Mouse (Mus musculus) kidney, postnatal 14 days (tissue): ENCODE measurements around the gene Lkaaear1.

Experiments
- DNase-seq: peaks from one replicate; pipeline ENCODE4 v3.0.0; 2022; ENCODE audit warnings: mixed read lengths

Gene Lkaaear1

GRCm38 (mm10) chr2:181681978-181682377 is 16.3 kb downstream of the Lkaaear1 start:
- no peak for DNase-seq

GRCm38 (mm10) chr2:181680716-181681117 is 17.5 kb downstream of the Lkaaear1 start:
- DNase-seq = peak; percentile 21

- DNase-seq = peak; percentile 88
Measured at GRCm38 (mm10) chr2:181679951-181680715, 18.1 kb downstream of the Lkaaear1 start, which contains the start of gene Tcea2. Tcea2 (plus strand) TSS chr2:181680310.

- DNase-seq = peak; percentile 90
Measured at GRCm38 (mm10) chr2:181678780-181679179, 19.5 kb downstream of the Lkaaear1 start.

GRCm38 (mm10) chr2:181677755-181678098 is 20.5 kb downstream of the Lkaaear1 start:
- DNase-seq = peak; percentile 69

- peak; percentile 71 for DNase-seq
Measured at GRCm38 (mm10) chr2:181677096-181677754, 21.0 kb downstream of the Lkaaear1 start.

GRCm38 (mm10) chr2:181676424-181676823 is 21.8 kb downstream of the Lkaaear1 start:
- peak; percentile 48 for DNase-seq

GRCm38 (mm10) chr2:181675454-181675853 is 22.8 kb downstream of the Lkaaear1 start:
- DNase-seq = peak; percentile 86

GRCm38 (mm10) chr2:181674934-181675333 is 23.3 kb downstream of the Lkaaear1 start:
- DNase-seq = no peak

- peak; percentile 15 for DNase-seq
Measured at GRCm38 (mm10) chr2:181673501-181673900, 24.7 kb downstream of the Lkaaear1 start.

GRCm38 (mm10) chr2:181671984-181672383 is 26.3 kb downstream of the Lkaaear1 start:
- DNase-seq = no peak

GRCm38 (mm10) chr2:181671326-181671725 is 26.9 kb downstream of the Lkaaear1 start, which contains the start of gene Sox18:
Sox18 (minus strand) TSS chr2:181671640.
- DNase-seq = peak; percentile 81

- no peak for DNase-seq
Measured at GRCm38 (mm10) chr2:181670913-181671311, 27.3 kb downstream of the Lkaaear1 start.

- peak; percentile 36 for DNase-seq
Measured at GRCm38 (mm10) chr2:181670285-181670912, 27.8 kb downstream of the Lkaaear1 start.

- DNase-seq = peak; percentile 79
Measured at GRCm38 (mm10) chr2:181663298-181663630, 35.0 kb downstream of the Lkaaear1 start.

- DNase-seq = peak; percentile 69
Measured at GRCm38 (mm10) chr2:181662620-181663297, 35.5 kb downstream of the Lkaaear1 start.

GRCm38 (mm10) chr2:181659609-181660055 is 38.6 kb downstream of the Lkaaear1 start:
- peak; percentile 92 for DNase-seq

- peak; percentile 80 for DNase-seq
Measured at GRCm38 (mm10) chr2:181658930-181659555, 39.2 kb downstream of the Lkaaear1 start.

- no peak for DNase-seq
Measured at GRCm38 (mm10) chr2:181658528-181658927, 39.7 kb downstream of the Lkaaear1 start.

GRCm38 (mm10) chr2:181657441-181657840 is 40.8 kb downstream of the Lkaaear1 start:
- no peak for DNase-seq

- no peak for DNase-seq
Measured at GRCm38 (mm10) chr2:181656734-181657133, 41.5 kb downstream of the Lkaaear1 start, which contains the start of gene Gm29797. Gm29797 (plus strand) TSS chr2:181657034.

GRCm38 (mm10) chr2:181653523-181653922 is 44.7 kb downstream of the Lkaaear1 start:
- no peak for DNase-seq
